7 mouse cellular contexts compared by ENCODE assay signal in the genomic region with DNA sequence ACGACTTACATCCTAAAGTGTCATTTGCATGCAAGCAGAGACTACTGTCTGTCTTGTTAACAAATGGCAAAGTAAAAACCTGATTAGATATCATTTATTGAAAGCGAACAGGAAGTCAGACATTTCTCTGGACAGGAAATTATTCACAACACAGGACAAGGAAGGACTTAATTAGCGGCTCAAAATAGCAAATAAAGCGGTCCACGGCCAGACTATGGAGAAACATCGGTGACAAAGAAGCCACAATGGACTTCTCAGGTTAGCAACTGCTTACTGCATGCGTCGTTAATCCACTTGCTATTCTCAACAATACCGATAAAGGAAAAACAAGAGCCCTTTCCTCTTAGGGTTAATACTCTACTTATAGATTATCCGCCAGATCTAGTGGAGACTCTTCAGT. TPM values are rescaled to one million over a fixed set of nuclear protein-coding genes. Genes with fewer than 3 reads are reported as not detected.
A peak's percentile ranks its signal among the peaks of the same experiment; 100 is the strongest.
DNase-seq lines count a peak whose midpoint lies in the region; ATAC-seq and TF ChIP-seq lines count a peak whose summit lies in the region.

No protein-coding gene starts in this region.

- H3K4me3 ChIP-seq in testis, adult 2 months (ENCODE audit: control insufficient read depth, low read depth, low read length) = peak overlapping the region; percentile 100
- H3K4me3 ChIP-seq in embryonic fibroblast, embryonic 13.5 days (ENCODE audit: insufficient read depth, low read length) = peak overlapping the region; percentile 91
- H3K4me3 ChIP-seq in limb, embryonic 14.5 days (replicated peaks; ENCODE audit: low read length) = peak overlapping the region; percentile 68
- peak overlapping the region; percentile 88 for H3K4me3 ChIP-seq in stomach, postnatal 0 days (ENCODE audit: low read depth, low read length)

- H3K27ac ChIP-seq in testis, adult 2 months (ENCODE audit: control insufficient read depth, insufficient read depth, low read depth, low read length) = no peak overlapping the region
- peak overlapping the region; percentile 81 for H3K27ac ChIP-seq in embryonic fibroblast, embryonic 13.5 days (ENCODE audit: insufficient read depth, low read length)
- H3K27ac ChIP-seq in limb, embryonic 14.5 days (replicated peaks; ENCODE audit: low read depth, low read length) = no peak overlapping the region
- H3K27ac ChIP-seq in stomach, postnatal 0 days (replicated peaks) = peak overlapping the region; percentile 97

- H3K9ac ChIP-seq in limb, embryonic 14.5 days (ENCODE audit: low read depth, low read length, severe bottlenecking) = peak overlapping the region; percentile 85
- peak overlapping the region; percentile 96 for H3K9ac ChIP-seq in stomach, postnatal 0 days (ENCODE audit: low read length)

- H3K9me3 ChIP-seq in limb, embryonic 14.5 days (ENCODE audit: control insufficient read depth, low read length) = no peaks in the 10 kb centered on the region
- no peaks in the 10 kb centered on the region for H3K9me3 ChIP-seq in stomach, postnatal 0 days (ENCODE audit: control insufficient read depth, low read length)

- peaks cover 3% of the 10 kb centered on the region; the same call in 1 of the 2 replicates for H3K4me1 ChIP-seq in testis, adult 2 months (ENCODE audit: control insufficient read depth, insufficient read depth, low read length)
- peaks cover 3% of the 10 kb centered on the region; the same call in 1 of the 2 replicates for H3K4me1 ChIP-seq in embryonic fibroblast, embryonic 13.5 days (ENCODE audit: control insufficient read depth, insufficient read depth, low read length)
- peaks cover 5% of the 10 kb centered on the region; the same call in 1 of the 2 replicates for H3K4me1 ChIP-seq in limb, embryonic 14.5 days (ENCODE audit: control insufficient read depth, insufficient read depth, low read length)
- no peaks in the 10 kb centered on the region; the same call in 1 of the 2 replicates for H3K4me1 ChIP-seq in stomach, postnatal 0 days (replicated peaks; ENCODE audit: control insufficient read depth, insufficient read depth)

- WGBS in limb, embryonic 14.5 days = 5% methylated on average over 10 of the region's 10 CpGs
- 2% methylated on average over 10 of the region's 10 CpGs for WGBS in stomach, postnatal 0 days

- no peak for TF ChIP-seq EP300 in stomach, postnatal 0 days (optimal IDR thresholded peaks at IDR 0.05)

- ATAC-seq in limb, embryonic 14.5 days (ENCODE audit: low FRiP score, low read depth) = no peak
- no peak for ATAC-seq in stomach, postnatal 0 days (ENCODE audit: low FRiP score, low TSS enrichment)

- TF ChIP-seq CTCF in testis, adult 2 months (IDR thresholded peaks at IDR 0.05; ENCODE audit: control insufficient read depth, insufficient read depth, insufficient replicate concordance, low read depth, low read length) = no peak
- TF ChIP-seq CTCF in embryonic fibroblast, embryonic 13.5 days (IDR thresholded peaks at IDR 0.05; ENCODE audit: borderline replicate concordance, insufficient read depth, low read length) = no peak
- no peak for TF ChIP-seq CTCF in stomach, postnatal 0 days (IDR thresholded peaks at IDR 0.05; ENCODE audit: low read depth)

- H3K27me3 ChIP-seq in testis, adult 2 months (ENCODE audit: control insufficient read depth, insufficient read depth, low read length) = no peaks in the 10 kb centered on the region
- H3K27me3 ChIP-seq in limb, embryonic 14.5 days (ENCODE audit: control insufficient read depth, insufficient read depth, low read length) = no peaks in the 10 kb centered on the region
- no peaks in the 10 kb centered on the region for H3K27me3 ChIP-seq in stomach, postnatal 0 days (ENCODE audit: control insufficient read depth, insufficient read depth, low read length)

- H3K36me3 ChIP-seq in testis, adult 2 months (ENCODE audit: control insufficient read depth, insufficient read depth, low read length) = no peaks in the 10 kb centered on the region; the same call in 1 of the 2 replicates
- H3K36me3 ChIP-seq in limb, embryonic 14.5 days (ENCODE audit: control insufficient read depth, insufficient read depth, low read length) = peaks cover 35% of the 10 kb centered on the region
- H3K36me3 ChIP-seq in stomach, postnatal 0 days (ENCODE audit: control insufficient read depth, insufficient read depth, low read length) = peaks cover 18% of the 10 kb centered on the region

- peak overlapping the region; percentile 75 for H3K4me2 ChIP-seq in limb, embryonic 14.5 days (replicated peaks; ENCODE audit: low read depth, low read length, severe bottlenecking)
- H3K4me2 ChIP-seq in stomach, postnatal 0 days (replicated peaks; ENCODE audit: low read depth) = peak overlapping the region; percentile 78

- TF ChIP-seq POLR2A in testis, adult 2 months (IDR thresholded peaks at IDR 0.05; ENCODE audit: control insufficient read depth, low read depth, low read length) = no peak
- TF ChIP-seq POLR2A in embryonic fibroblast, embryonic 13.5 days (IDR thresholded peaks at IDR 0.05; ENCODE audit: low read depth, low read length) = no peak
- no peak for TF ChIP-seq POLR2A in limb, embryonic 14.5 days (IDR thresholded peaks at IDR 0.05; ENCODE audit: borderline replicate concordance, extremely low read depth, insufficient read depth, insufficient read length)

- DNase-seq in testis, postnatal 10 days (ENCODE audit: low spot score) = no peak
- no peak for DNase-seq in limb, embryonic 14.5 days (ENCODE audit: low spot score)
- no peak for DNase-seq in stomach, postnatal 0 days (ENCODE audit: low spot score)
- no peak for DNase-seq in right cerebral cortex, postnatal 25 days
- DNase-seq in T-cell, adult 2 months (ENCODE audit: low spot score) = no peak

RNA-seq across cellular contexts. Expression of a gene that starts 0.9 kb away (rescaled TPM):
- polyA plus RNA-seq in testis, adult 2 months (2012; rRNA removed) = 20.3 and 20.7 TPM in 2 replicates
- polyA plus RNA-seq in embryonic fibroblast, embryonic 13.5 days (2011; ENCODE audit: insufficient read length, low read depth, missing spikeins) = 23.0 and 23.3 TPM in 2 replicates
- polyA plus RNA-seq in limb, embryonic 14.5 days (2012; rRNA removed) = 27.4 and 27.8 TPM in 2 replicates
- 20.0 and 23.3 TPM in 2 replicates for polyA plus RNA-seq in limb, embryonic 14.5 days (2014; fragmentation: Nextera tagmentation; extraction: Ambion mirVana)
- 7.0 and 7.2 TPM in 2 replicates for polyA plus RNA-seq in stomach, postnatal 0 days (2015; fragmentation: Nextera tagmentation; extraction: Ambion mirVana)

RNA-seq across cellular contexts. Expression of a gene that starts 0.9 kb away (rescaled TPM):
- polyA plus RNA-seq in testis, adult 2 months (2012; rRNA removed) = 36.0 and 41.4 TPM in 2 replicates
- 8.2 and 13.1 TPM in 2 replicates for polyA plus RNA-seq in embryonic fibroblast, embryonic 13.5 days (2011; ENCODE audit: insufficient read length, low read depth, missing spikeins)
- polyA plus RNA-seq in limb, embryonic 14.5 days (2012; rRNA removed) = 5.7 and 6.0 TPM in 2 replicates
- polyA plus RNA-seq in limb, embryonic 14.5 days (2014; fragmentation: Nextera tagmentation; extraction: Ambion mirVana) = 23.6 and 25.1 TPM in 2 replicates
- polyA plus RNA-seq in stomach, postnatal 0 days (2015; fragmentation: Nextera tagmentation; extraction: Ambion mirVana) = 16.3 and 16.7 TPM in 2 replicates

RNA-seq across cellular contexts. Expression of a gene that starts 14.2 kb away (rescaled TPM):
- 4.6 and 11.0 TPM in 2 replicates for polyA plus RNA-seq in testis, adult 2 months (2012; rRNA removed)
- polyA plus RNA-seq in embryonic fibroblast, embryonic 13.5 days (2011; ENCODE audit: insufficient read length, low read depth, missing spikeins) = 0.39 TPM in 1 of 2 replicates, not detected in the other
- polyA plus RNA-seq in limb, embryonic 14.5 days (2012; rRNA removed) = 2.0 and 2.4 TPM in 2 replicates
- polyA plus RNA-seq in limb, embryonic 14.5 days (2014; fragmentation: Nextera tagmentation; extraction: Ambion mirVana) = 0.73 and 1.8 TPM in 2 replicates
- 5.0 and 8.4 TPM in 2 replicates for polyA plus RNA-seq in stomach, postnatal 0 days (2015; fragmentation: Nextera tagmentation; extraction: Ambion mirVana)

RNA-seq across cellular contexts. Expression of a gene that starts 43.7 kb away (rescaled TPM):
- polyA plus RNA-seq in testis, adult 2 months (2012; rRNA removed) = 5.6 and 6.4 TPM in 2 replicates
- polyA plus RNA-seq in embryonic fibroblast, embryonic 13.5 days (2011; ENCODE audit: insufficient read length, low read depth, missing spikeins) = 8.0 and 10.6 TPM in 2 replicates
- 41.2 and 41.8 TPM in 2 replicates for polyA plus RNA-seq in limb, embryonic 14.5 days (2012; rRNA removed)
- polyA plus RNA-seq in limb, embryonic 14.5 days (2014; fragmentation: Nextera tagmentation; extraction: Ambion mirVana) = 42.3 and 48.5 TPM in 2 replicates
- 19.9 and 20.5 TPM in 2 replicates for polyA plus RNA-seq in stomach, postnatal 0 days (2015; fragmentation: Nextera tagmentation; extraction: Ambion mirVana)

RNA-seq across cellular contexts. Expression of a gene that starts 49.6 kb away (rescaled TPM):
- polyA plus RNA-seq in testis, adult 2 months (2012; rRNA removed) = 35.9 and 41.3 TPM in 2 replicates
- not detected in 2 replicates for polyA plus RNA-seq in embryonic fibroblast, embryonic 13.5 days (2011; ENCODE audit: insufficient read length, low read depth, missing spikeins)
- 0.14 and 0.24 TPM in 2 replicates for polyA plus RNA-seq in limb, embryonic 14.5 days (2012; rRNA removed)
- polyA plus RNA-seq in limb, embryonic 14.5 days (2014; fragmentation: Nextera tagmentation; extraction: Ambion mirVana) = 0.14 and 0.33 TPM in 2 replicates
- polyA plus RNA-seq in stomach, postnatal 0 days (2015; fragmentation: Nextera tagmentation; extraction: Ambion mirVana) = 0.08 TPM in 1 of 2 replicates, not detected in the other

Comparison
In these comparisons a context has a peak if more than half of its experiments do, and no peak if none do; other contexts are left out.
1. H3K27ac ChIP-seq: peak in embryonic fibroblast, embryonic 13.5 days (single experiment) and stomach, postnatal 0 days (single experiment); none in testis, adult 2 months (single experiment) and limb, embryonic 14.5 days (single experiment).
2. Peak in every context shown above with its lines, with median percentiles within 50 percentile points of each other: H3K4me3 ChIP-seq.